Mouse (Mus musculus) heart, embryonic 12.5 days (tissue): ENCODE data around the gene Maml1. TPM values are rescaled to one million over a fixed set of nuclear protein-coding genes. Genes with fewer than 3 reads are reported as not detected.

ENCODE experiments used
- ATAC-seq: fragments of 200-750 bp; cut with Nextera tagmentation; 2 replicates; pipeline ENCODE4 v1.8.0; 2017; ENCODE audit warnings: moderate TSS enrichment, moderate library complexity; ENCODE audit not compliant: insufficient number of reproducible peaks, low FRiP score
- H3K27ac ChIP-seq: fragments of 300-500 bp; sonication (generic); 2 replicates; pipeline ENCODE4 v1.5.1; 2016; ENCODE audit warnings: mild to moderate bottlenecking, moderate library complexity; ENCODE audit not compliant: poor library complexity, severe bottlenecking
- H3K27me3 ChIP-seq: fragments of 300-500 bp; sonication (generic); replicated peaks from 2 replicates; pipeline ENCODE4 v1.6.1; 2016; ENCODE audit warnings: mild to moderate bottlenecking, moderate library complexity
- H3K36me3 ChIP-seq: fragments of 300-500 bp; sonication (generic); 2 replicates; pipeline ENCODE4 v1.6.1; 2016; ENCODE audit warnings: mild to moderate bottlenecking, moderate library complexity
- H3K4me1 ChIP-seq: fragments of 300-500 bp; sonication (generic); replicated peaks from 2 replicates; pipeline ENCODE4 v1.6.1; 2016; ENCODE audit warnings: mild to moderate bottlenecking
- H3K4me2 ChIP-seq: fragments of 300-500 bp; sonication (generic); 2 replicates; pipeline ENCODE4 v1.6.1; 2016; ENCODE audit warnings: mild to moderate bottlenecking, moderate library complexity
- H3K4me3 ChIP-seq: fragments of 300-500 bp; sonication (generic); 2 replicates; pipeline ENCODE4 v1.5.1; 2016; ENCODE audit warnings: mild to moderate bottlenecking
- H3K9ac ChIP-seq: fragments of 300-500 bp; sonication (generic); 2 replicates; pipeline ENCODE4 v1.6.1; 2016; ENCODE audit warnings: mild to moderate bottlenecking, moderate library complexity
- H3K9me3 ChIP-seq: fragments of 300-500 bp; sonication (generic); replicated peaks from 2 replicates; pipeline ENCODE4 v1.6.1; 2016; ENCODE audit warnings: mild to moderate bottlenecking, moderate library complexity
- WGBS: fragments of 180-500 bp; shearing (Covaris S2); methylation state at CpG from one replicate; pipeline ENCODE4 v1.1.7; 2016; 5-methylcytosine and 5-hydroxymethylcytosine counted together
- polyA plus RNA-seq: library from polyadenylated mRNA; unstranded; fragments of >200 nt; fragmentation: Nextera tagmentation; extraction: Ambion mirVana; gene quantifications from 2 replicates; pipeline ENCODE4 v1.2.1, GENCODE M21; 2016

Gene Maml1
- polyA plus RNA-seq, 1 experiment from 2014 or later, result 4.6 TPM

- no peak overlapping the region for H3K4me2 ChIP-seq
- ATAC-seq, result no peak
These were observed 63.3 kb downstream of the Maml1 start for GRCm38 (mm10) chr11:50228772-50229171.

GRCm38 (mm10) chr11:50227736-50228135, 64.4 kb downstream of the Maml1 start:
- Histone ChIP-seq H3K9me3 (no peaks in the 10 kb centered on the region), H3K27ac (no peak overlapping the region), H3K9ac (no peak overlapping the region), H3K36me3 (peaks cover 18% of the 10 kb centered on the region), H3K4me3 (no peak overlapping the region), H3K27me3 (peaks cover 32% of the 10 kb centered on the region), H3K4me2 (no peak overlapping the region), H3K4me1 (peaks cover 31% of the 10 kb centered on the region)
- WGBS, result 94% methylated on average over 4 of the region's 4 CpGs
- no peak for ATAC-seq

More at GRCm38 (mm10) chr11:50228772-50229171, 63.3 kb downstream of the Maml1 start:
- WGBS, result 40% methylated on average over 3 of the region's 3 CpGs
- H3K36me3 ChIP-seq, result peaks cover 29% of the 10 kb centered on the region
- H3K9me3 ChIP-seq, result no peaks in the 10 kb centered on the region
- H3K9ac ChIP-seq, result peak overlapping the region; percentile 9; the same call in 1 of the 2 replicates
- H3K27me3 ChIP-seq, result peaks cover 36% of the 10 kb centered on the region
- H3K4me1 ChIP-seq, result peaks cover 31% of the 10 kb centered on the region
- H3K27ac ChIP-seq, result no peak overlapping the region
- H3K4me3 ChIP-seq, result no peak overlapping the region

DNA sequence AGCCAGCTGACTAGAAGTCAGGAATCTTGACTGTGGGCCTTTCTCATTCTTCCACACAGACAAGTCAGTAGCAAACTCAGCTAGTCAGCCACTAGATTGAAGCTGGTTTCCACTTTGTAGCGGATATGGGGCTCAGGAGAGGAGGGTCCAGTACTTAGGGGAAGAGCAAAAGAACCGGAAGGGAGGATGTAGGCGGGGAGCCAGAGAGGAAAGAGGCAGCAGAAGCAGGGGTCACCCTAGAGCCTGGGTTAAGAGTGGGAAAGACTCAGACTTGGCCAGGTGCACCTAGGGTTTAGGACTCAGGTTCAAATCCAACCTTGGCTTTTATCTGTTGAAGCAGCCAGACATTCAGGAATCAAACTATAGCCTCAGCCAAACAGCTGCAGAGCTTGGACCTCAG, 64.9 kb downstream of the Maml1 start:
- peaks cover 31% of the 10 kb centered on the region for H3K4me1 ChIP-seq
- 63% methylated on average over 3 of the region's 3 CpGs for WGBS
- H3K4me3 ChIP-seq, result 0 out of 2 replicates have a peak overlapping the region, but pooled peaks have one; percentile 95
- H3K27ac ChIP-seq, result peak overlapping the region; percentile 75; the same call in 1 of the 2 replicates
- H3K4me2 ChIP-seq, result peak overlapping the region; percentile 94
- ATAC-seq, result no peak
- no peak overlapping the region; the same call in 1 of the 2 replicates for H3K9ac ChIP-seq
- H3K9me3 ChIP-seq, result no peaks in the 10 kb centered on the region
- peaks cover 13% of the 10 kb centered on the region for H3K36me3 ChIP-seq
- H3K27me3 ChIP-seq, result peaks cover 26% of the 10 kb centered on the region

GRCm38 (mm10) chr11:50226406-50226805, 65.7 kb downstream of the Maml1 start:
- Histone ChIP-seq H3K9me3 (no peaks in the 10 kb centered on the region), H3K27ac (peak overlapping the region; percentile 75), H3K36me3 (peaks cover 8% of the 10 kb centered on the region; the same call in 1 of the 2 replicates), H3K27me3 (peaks cover 24% of the 10 kb centered on the region), H3K4me3 (peak overlapping the region; percentile 95), H3K9ac (peak overlapping the region; percentile 98), H3K4me1 (peaks cover 31% of the 10 kb centered on the region), H3K4me2 (peak overlapping the region; percentile 94)
- WGBS, result 37% methylated on average over 2 of the region's 2 CpGs
- ATAC-seq, result no peak

- Histone ChIP-seq H3K4me3 (peak overlapping the region; percentile 95), H3K36me3 (peaks cover 6% of the 10 kb centered on the region; the same call in 1 of the 2 replicates), H3K4me2 (peak overlapping the region; percentile 94), H3K9ac (peak overlapping the region; percentile 98), H3K9me3 (no peaks in the 10 kb centered on the region), H3K27me3 (peaks cover 22% of the 10 kb centered on the region), H3K27ac (peak overlapping the region; percentile 75), H3K4me1 (peaks cover 28% of the 10 kb centered on the region)
- ATAC-seq, result peak; percentile 20
- WGBS, result 3% methylated on average over 34 of the region's 34 CpGs
These were observed 66.3 kb downstream of the Maml1 start for GRCm38 (mm10) chr11:50225611-50226378.

DNA sequence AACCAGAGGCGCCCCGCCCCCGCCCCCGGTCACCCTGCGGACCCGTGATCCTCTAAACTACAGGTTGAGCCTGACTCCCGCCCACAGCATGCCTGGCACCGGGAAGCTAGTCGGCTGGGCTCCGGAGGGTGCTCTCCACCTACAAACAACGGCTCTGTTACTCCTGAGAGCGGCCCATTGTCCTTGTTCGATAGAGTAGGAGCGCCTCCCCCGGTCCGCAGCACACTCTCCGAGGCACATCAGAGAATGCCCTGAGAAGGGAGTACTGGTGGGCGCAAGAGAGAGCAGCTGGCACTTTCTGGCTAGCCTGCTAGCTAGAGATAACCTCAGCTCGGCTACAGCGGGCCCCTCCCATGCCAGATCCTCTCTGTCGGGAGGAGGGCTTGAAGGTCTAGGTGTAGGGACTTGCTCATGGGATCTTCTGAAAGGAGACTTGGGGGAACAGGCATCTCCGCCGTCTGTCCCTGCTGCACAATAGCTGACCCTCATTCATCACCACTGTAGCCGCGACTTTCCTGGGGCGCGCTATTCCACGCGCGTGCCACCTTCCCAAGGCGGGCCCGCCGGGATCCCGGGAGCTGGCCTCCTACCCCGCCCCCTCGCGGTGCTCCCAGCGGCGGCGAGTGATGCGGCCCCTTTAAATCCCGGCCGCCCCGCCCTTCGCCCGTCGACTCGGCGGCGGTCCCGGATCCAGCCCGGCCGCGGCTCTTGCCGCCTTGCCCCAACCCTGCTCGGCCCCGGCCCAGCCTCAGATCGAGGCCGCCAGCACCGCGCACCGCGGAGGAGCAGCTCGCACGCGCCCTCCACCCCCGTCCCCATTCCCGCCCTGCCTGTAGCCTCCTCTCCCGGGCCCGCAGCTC, 67.2 kb downstream of the Maml1 start:
- Histone ChIP-seq H3K4me1 (peaks cover 25% of the 10 kb centered on the region), H3K9ac (peak overlapping the region; percentile 98), H3K27ac (peak overlapping the region; percentile 75), H3K4me3 (peak overlapping the region; percentile 95), H3K27me3 (peaks cover 13% of the 10 kb centered on the region; the same call in 1 of the 2 replicates), H3K4me2 (peak overlapping the region; percentile 94), H3K36me3 (peaks cover 3% of the 10 kb centered on the region; the same call in 1 of the 2 replicates), H3K9me3 (no peaks in the 10 kb centered on the region)
- peak; percentile 92 for ATAC-seq
- under 1% methylated on average over 70 of the region's 70 CpGs for WGBS

GRCm38 (mm10) chr11:50223783-50224662, 68.1 kb downstream of the Maml1 start:
- peaks cover 24% of the 10 kb centered on the region for H3K4me1 ChIP-seq
- H3K4me3 ChIP-seq, result peak overlapping the region; percentile 95
- peak overlapping the region; percentile 75 for H3K27ac ChIP-seq
- peak overlapping the region; percentile 98 for H3K9ac ChIP-seq
- H3K9me3 ChIP-seq, result no peaks in the 10 kb centered on the region
- no peak for ATAC-seq
- peaks cover 5% of the 10 kb centered on the region; the same call in 1 of the 2 replicates for H3K27me3 ChIP-seq
- peak overlapping the region; percentile 94 for H3K4me2 ChIP-seq
- WGBS, result 9% methylated on average over 17 of the region's 17 CpGs
- peaks cover 3% of the 10 kb centered on the region; the same call in 1 of the 2 replicates for H3K36me3 ChIP-seq

DNA sequence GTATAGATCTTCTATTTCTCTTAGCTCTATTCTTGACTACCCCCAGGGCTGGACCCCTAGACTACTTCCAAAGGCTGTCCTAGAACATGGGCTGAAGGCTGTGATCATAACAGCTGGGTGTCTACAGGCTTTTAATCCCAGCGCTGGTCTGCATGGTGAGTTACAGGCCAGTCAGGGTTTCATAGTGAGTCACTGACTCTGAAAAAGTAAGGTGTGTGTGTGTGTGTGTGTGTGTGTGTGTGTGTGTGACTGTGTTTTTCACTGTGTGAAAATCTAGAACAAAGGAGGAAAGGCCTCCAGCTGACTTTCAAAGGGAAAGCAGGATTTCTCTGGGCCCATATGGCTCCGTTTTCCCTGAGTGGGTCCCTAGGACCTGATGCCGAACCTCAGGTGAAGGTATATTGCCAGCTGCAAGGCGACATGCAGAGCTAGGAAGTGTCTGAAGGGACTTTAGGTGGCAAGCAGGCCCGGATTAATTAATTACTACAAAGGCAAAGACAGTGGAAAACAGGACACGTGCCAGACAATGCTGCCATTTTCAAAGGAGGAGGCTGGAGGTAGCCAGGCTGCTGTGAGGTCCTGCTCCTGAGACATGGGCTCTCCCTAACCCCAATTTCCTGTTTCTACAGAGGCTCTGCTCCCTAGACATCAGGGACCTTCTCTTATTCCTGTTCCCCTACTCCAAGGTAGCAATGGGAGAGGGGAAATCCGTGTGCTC, 69.4 kb downstream of the Maml1 start:
- Histone ChIP-seq H3K4me2 (no peak overlapping the region), H3K27ac (no peak overlapping the region), H3K27me3 (no peaks in the 10 kb centered on the region; the same call in 1 of the 2 replicates), H3K4me3 (no peak overlapping the region), H3K36me3 (no peaks in the 10 kb centered on the region), H3K9me3 (no peaks in the 10 kb centered on the region), H3K4me1 (peaks cover 26% of the 10 kb centered on the region), H3K9ac (no peak overlapping the region)
- 59% methylated on average over 7 of the region's 7 CpGs for WGBS
- ATAC-seq, result no peak

DNA sequence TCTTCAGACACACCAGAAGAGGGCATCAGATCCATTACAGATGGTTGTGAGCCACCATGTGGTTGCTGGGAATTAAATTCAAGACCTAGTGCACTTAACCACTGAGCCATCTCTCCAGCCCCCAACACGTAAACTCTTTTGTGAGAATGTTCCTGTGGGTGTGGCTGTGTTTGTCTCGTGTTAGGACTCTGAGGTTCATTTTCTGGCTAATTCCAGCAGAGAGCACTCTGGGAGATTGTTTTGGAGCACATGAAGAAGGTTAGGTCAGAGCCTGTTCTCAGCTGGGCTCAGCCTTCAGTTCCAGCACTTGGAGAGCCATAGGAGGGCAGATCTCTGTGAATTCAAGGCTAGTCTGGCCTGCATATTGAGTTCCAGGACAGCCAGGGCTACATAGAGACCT, 72.3 kb downstream of the Maml1 start:
- Histone ChIP-seq H3K9ac (no peak overlapping the region), H3K4me2 (no peak overlapping the region), H3K9me3 (no peaks in the 10 kb centered on the region), H3K4me1 (peaks cover 25% of the 10 kb centered on the region), H3K4me3 (no peak overlapping the region), H3K36me3 (no peaks in the 10 kb centered on the region), H3K27me3 (no peaks in the 10 kb centered on the region), H3K27ac (no peak overlapping the region)
- 60% methylated on average over 2 of the region's 2 CpGs for WGBS
- no peak for ATAC-seq

- ATAC-seq, result no peak
- Histone ChIP-seq H3K36me3 (no peaks in the 10 kb centered on the region), H3K4me3 (no peak overlapping the region), H3K27ac (no peak overlapping the region), H3K9ac (no peak overlapping the region), H3K4me2 (no peak overlapping the region), H3K4me1 (peaks cover 29% of the 10 kb centered on the region), H3K27me3 (no peaks in the 10 kb centered on the region), H3K9me3 (no peaks in the 10 kb centered on the region)
- WGBS, result 64% methylated on average over 4 of the region's 4 CpGs
These were observed 74.3 kb downstream of the Maml1 start for GRCm38 (mm10) chr11:50217811-50218210.
